Mouse (Mus musculus) MEL-GATA-1-ER (cell line): ENCODE data around the gene Cdk12.
A peak's percentile ranks its signal among the peaks of the same experiment; 100 is the strongest.

Source experiments
- DNase-seq: peaks from one replicate; pipeline ENCODE4 v3.0.0-alpha.2; 2012; ENCODE audit warnings: low read depth; ENCODE audit errors: extremely low read depth

Cdk12 gene

DNA sequence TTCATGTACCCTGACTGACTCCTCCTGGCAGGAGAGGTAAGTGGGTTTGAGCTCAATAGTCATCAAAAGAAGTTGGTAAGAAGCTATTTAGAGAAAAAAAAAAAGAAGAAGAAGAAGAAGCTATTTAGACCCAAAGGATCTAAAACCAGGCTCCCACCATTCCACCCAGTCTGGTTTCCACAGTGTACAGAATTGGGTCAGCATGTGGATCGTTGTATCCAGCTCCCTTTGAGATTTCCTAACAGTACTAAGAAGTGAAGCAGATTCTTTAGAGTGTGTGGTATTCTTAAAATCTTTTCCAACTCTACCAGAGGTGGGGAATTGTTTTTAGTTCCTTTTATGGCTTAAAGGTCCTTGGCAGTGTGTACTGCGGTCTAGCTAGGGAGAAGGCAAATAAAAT is 50.9 kb downstream of the Cdk12 start:
- no peak for DNase-seq

DNA sequence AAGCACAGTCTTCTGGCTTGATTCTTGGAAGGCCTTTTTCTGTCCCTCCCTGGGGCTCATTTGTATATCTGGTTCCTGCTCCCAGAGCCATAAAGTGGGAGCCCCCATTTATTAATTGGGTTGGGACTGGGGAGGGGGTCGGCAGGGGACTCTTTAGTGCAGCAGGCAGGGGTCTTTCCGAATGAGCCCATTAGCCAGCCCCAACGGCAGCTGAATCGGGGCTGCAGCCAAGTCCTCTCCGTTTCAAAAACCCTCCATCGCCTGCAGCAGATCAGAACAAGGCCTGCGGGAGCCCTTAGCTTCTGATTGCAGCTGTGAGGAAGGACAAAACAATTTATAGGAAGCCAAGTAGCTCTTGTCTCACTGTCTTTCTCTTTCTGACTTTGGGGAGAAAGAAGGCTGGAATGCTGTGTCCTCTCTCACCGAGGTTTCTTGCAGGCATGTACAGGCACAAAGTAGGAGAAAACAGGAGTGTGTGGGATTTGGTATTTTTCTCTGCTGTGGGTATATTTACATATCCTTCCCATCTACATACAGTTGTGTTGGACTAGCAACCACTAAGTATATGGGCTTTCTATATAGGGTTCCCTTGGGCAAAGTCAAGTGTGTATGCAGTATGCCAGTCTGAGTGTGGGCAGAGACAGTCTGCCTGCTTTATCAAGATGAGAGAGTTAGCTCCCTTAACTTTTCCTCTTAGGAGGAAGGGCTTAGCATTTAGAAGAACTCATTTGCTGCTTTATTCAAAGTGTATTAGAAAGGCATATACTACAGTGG is 58.0 kb downstream of the Cdk12 start:
- DNase-seq: no peak

DNA sequence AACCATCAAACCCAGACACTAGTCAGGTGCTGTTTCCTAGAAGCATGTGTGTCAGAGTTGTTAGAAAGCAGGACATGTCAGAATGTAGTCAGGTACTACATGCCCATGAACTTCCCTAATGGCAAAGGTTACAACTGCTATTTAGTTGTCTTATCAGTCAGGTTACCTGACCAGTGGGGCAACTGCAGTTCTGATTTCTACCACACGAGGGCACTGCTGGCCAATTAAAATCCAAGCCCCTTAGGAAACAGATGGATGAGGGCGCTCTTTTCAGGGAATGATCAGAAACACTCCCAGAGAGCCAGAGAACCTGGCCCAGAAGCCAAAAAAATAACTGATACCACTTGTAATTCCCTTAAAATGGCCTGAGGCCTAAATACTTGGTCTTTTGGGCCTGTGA is 62.2 kb downstream of the Cdk12 start:
- DNase-seq: peak; percentile 28

DNA sequence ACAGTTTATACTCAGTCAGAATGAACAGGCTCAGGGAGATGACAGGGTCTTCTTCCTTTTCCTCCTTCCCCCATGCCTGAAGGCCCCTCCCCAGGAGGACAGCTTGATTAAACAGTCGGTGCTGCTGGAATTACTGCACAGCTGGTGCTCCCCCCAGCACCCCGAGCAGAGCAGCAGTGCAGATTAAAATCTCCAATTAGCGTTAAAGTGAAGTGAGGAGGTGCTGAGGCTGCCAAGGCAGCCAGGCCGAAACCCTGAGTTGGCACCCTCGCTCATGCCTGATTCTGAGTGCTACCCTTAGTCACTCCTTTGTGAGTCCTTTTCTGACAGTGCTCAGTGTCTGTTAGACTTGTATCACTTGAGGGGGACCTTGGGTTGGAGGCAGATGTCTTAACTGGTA is 63.0 kb downstream of the Cdk12 start:
- no peak for DNase-seq

DNA sequence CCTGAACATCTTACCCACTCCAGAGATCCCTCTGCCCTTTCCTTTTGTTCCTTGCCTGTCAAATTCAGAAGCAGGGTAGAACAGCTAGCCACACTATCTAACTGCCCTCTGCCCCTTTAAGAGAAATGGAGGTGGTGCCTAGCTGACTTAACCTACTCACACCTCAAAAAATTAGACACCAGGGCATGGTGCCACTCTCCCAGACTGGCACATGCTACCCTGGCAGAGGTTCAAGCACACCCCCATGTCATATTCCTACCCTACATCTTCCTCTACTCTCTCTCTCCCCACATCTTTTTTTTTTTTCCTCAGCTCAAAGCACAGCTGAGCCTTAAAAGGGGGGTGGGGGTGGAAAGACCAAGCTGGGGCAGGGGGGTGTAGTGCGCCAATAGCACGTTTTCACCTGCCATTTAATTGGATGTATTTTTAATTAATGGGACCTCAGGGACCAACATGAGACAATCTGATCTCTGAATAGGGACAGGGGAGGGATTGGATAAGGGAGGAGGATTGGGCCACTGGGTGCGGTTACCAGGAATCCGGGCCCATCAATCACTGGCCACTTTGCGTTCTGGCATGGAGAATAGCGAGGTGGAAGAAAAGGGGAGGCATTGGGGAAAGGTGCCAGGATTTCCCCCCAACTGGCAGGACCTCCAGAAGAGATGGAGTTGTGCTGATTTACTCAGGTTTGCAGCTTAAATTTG is 64.0 kb downstream of the Cdk12 start:
- no peak for DNase-seq

DNA sequence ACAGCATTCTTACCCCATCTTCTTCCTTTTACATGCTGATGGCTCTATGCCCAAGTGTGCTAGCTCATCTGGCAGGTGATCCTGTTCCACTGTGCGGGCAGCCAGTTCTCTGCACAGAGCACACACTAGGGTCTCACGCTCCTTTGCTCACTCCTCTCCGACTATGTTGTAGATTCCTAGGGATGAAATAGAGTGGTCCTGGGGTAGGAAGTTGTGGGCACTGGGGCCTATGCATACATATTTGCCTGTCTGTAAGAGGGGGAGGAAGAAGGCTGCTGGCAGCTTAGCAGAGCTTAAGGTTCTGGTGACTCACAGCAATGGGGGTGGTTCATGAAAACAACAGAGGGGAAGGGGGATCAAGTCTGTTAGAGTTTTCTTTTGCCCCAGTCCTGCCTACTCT is 67.2 kb downstream of the Cdk12 start:
- DNase-seq: no peak

DNA sequence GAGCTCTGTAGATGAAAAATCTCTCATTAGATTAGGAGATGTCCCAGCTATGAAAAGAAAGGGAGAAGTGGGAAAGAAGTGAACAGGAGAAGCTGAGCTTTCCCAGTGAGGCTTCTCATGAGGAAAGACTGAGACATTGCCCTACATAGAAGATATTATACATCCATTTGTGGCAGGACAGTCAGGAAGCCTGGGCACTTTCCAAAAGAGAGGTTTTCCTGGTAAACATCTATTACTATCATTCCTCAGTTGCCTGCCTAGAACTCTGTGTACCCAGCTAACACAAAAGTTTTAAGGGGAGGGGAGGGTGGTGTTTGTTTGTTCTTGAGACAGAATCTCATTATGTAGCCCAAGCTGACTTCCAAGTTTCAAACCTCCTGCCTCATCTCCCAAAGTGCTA is 67.6 kb downstream of the Cdk12 start:
- DNase-seq: no peak

DNA sequence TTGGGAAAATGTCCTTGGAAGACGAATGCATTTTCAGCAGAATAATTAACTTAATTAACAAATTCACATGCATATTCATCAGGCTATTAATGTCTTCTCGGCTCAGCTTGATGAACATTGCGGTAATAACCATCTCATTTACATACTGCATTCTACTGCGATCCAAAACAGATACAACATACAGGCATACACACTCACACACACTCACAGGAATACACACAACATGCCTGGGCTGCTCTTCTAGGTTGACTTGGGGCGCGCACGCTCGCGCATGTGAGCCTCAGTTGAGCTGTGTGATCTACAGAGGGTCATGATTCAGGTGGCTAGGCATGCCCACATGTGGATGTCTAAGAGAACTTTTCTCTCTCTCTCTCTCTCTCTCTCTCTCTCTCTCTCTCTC is 80.9 kb downstream of the Cdk12 start:
- DNase-seq: no peak

DNA sequence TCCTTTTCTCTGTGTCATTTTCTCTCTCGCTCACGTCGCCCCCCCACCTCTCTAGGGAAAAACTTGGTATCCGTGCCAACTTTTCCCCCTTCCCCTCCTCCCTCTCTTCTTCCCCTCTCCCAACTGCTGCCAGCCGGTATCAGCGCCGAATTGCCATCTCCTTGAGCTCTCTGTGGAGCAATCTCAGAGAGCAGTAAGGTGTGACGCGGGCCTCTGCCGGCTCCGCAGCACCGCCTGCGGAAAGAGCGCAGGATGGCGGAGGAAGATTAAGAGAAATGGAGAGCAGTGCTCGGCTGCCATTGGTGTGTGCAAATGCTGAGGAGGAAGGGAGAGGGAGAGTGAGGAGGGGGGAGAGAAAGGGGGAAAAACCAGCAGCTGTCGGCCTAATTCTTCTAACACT is 81.4 kb downstream of the Cdk12 start:
- DNase-seq: no peak

DNA sequence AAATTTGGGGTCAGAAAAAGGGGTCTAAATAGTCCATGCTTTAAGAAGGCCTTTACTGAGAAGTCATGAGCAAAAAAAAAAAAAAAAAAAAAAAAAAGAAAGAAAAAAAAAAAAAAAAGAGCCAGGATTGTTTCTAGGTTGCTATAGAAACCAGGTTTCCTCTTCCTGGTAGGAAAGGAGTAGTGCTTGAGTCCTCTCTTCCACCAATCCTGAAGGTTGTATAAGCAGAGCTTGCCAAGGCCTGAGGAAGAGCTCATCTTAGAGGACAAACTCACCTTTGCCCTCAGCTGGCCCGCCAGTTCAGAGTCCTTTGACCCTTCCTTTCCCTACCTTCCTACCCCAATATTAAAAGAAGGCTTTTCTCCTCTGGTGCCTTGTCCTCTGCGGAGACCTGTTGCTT is 82.5 kb downstream of the Cdk12 start:
- DNase-seq: no peak

DNA sequence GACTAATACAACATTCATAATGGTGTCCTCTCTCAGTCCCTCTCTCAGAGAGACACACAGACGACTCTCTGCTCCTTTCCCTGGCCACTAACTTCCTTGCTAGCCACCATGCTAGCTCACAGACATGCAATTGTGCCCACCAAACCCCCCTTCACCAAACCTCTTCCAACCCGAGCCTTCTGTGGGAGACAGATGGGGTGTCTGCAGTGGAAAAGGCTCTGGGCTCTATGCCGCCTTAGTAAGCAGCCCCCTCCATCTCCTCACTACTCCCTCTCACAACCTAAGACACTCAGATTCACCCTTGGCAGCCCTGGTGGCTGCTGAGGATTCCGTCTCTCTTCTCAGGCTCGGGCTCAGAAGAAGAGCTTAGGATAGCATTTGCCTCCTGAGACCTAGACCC is 84.7 kb downstream of the Cdk12 start:
- DNase-seq: no peak

DNA sequence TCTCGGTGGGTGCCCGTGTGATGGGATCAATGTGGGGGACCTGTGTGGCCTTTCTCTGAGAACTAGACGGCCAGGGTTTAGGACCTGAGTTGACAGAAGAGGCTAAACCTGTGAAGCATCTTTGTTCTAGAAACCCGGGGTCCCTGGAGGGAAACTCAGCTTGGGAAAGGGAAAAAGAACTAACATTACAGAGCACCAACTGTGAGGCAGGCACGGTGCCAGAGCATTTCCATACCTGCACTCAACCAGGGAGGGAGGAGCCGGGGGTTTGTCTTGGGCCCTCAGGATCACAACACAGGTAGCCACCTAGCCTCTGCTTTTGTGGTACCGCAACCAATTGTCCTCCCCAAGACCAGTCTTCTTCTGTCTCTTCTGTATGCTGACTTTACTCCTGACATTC is 85.1 kb downstream of the Cdk12 start:
- no peak for DNase-seq

DNA sequence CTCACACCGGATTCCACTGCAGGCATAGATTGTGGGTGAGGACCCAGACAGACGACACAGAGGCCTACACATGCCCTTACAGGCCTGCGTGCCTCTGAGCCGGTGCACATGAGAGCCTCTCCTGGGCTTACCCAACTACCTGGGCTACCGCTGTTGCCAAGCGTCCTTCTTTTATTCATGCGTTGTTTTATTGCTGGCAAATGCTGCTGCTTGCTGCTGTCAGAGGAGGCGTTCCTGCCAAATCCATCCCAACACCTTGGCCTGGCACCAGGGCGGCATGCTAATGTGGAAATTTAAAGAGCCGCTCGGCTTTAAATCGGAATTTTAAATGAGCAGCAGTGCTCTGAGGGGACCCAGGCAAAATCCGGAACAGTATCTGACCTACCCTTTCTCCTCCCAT is 87.0 kb downstream of the Cdk12 start:
- no peak for DNase-seq

DNA sequence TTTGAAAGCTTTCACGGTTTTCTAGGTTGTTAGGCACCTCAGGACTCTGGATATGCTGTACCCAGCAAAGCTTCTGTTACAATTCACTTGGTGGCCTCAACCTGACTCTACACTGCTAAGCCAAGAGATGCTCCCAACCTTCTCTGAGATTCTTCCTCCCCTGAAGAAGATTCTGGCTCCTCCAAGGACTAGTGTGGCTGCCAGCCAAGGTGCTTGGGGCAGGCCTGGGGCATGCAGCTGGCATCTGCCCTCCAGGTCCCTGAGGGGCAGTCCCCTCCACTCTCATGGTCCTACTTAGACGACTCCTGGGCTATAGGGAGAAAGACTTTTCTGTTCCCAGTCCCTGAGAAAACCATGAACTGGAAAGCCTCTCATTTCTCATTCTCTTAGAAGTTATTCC is 88.0 kb downstream of the Cdk12 start:
- DNase-seq: no peak

DNA sequence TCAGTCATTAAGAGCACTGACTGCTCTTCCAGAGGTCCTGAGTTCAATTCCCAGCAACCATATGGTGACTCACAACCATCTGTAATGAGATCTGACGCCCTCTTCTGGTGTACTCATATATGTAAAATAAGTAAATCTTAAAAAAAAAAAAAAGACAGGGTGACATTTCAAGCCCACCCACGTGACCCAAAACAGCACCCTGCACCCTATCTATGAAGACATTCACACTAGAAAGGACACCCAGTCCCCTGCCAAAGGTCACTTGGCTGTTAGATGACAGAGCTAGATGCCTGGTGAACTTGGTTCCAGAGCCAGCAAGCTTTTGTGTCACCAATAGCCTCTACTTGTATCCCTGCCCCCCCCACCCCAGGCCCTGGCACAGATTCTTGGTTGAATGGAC is 90.2 kb downstream of the Cdk12 start:
- no peak for DNase-seq

DNA sequence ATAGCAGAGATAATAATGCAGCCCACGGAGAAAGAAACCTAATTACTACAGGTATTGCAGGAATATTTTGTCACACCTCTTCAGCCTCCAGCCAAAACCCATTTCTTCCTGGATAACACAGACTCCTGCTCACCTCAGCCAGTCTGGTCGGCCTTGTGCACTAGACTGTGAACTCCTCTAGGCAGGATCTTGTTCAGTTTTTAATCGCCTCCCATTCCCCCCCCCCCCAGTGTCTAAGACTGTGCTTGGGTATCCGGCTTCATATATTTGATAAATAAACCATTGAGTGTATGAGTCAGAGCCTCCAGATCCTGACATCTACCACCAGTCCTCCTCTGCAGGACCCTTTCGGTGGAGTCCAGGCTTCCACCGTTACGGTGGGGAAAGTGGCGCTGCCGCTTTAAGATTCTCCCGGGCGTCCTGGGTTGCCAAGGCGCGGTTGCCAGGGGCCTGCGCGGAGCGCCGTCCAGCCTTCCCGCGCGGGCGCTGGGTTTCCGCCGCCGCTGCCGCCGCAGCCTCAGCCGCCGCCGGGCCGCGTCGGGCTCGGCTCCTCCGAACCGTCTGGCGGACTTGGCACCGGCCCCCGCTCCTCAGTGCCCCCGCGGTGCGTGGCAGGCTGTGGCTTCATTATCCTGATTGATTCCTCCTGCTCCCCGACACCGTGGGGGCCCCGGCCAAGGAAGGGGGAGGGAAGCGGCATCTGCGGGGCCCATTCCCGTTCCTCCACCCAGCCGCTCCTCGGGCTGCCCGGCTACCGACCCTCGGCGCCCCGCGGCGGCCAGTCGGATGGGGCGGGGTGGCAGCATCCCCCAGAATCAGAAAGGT is 91.5 kb downstream of the Cdk12 start:
- no peak for DNase-seq

DNA sequence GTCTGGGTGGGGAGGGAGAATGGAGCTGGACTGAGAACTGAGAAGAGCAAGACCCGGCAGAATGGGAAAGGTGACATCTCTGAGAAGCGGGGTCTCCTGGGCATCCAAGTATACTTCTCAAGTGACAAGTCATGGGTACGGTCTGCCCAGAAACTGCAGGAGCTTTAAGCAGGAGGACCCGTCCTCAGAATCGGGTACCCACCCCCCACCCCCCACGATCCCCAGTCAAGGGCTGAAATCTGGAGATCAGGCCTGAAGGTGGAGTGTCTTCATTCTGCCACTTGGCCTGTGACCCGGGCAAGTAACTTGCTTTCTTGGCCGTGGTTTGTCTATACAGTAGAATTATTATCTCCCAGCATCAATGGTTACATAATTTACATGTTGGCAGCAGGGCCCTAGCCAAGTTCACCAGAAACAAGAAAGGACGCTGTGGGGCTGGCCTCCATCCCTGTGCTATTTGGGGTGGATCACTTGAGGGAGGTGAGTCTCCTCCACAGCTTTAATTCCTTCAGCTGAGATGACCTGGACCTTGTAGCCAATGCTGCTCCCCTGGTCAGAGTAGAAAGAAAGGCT is 92.2 kb downstream of the Cdk12 start:
- no peak for DNase-seq

DNA sequence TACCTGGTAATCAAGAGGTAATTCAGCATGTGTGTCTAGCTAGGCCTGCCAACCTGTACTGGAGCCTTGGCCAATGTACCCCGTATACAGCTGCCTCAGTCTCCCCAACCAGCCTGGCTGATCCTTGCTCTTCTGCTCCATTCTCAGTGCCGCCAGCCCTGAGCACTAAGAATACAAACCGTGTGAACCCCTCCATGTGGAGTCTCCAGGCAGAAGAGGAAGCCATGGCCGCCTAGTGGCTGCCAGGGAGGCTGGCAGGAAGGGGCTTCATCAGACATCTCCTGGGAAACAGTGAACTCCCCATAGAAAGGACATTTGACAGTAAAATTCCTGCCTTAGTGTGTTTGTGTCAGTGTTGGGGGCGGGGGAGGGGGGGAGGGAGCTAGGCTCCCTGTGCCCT is 93.4 kb downstream of the Cdk12 start:
- DNase-seq: no peak

DNA sequence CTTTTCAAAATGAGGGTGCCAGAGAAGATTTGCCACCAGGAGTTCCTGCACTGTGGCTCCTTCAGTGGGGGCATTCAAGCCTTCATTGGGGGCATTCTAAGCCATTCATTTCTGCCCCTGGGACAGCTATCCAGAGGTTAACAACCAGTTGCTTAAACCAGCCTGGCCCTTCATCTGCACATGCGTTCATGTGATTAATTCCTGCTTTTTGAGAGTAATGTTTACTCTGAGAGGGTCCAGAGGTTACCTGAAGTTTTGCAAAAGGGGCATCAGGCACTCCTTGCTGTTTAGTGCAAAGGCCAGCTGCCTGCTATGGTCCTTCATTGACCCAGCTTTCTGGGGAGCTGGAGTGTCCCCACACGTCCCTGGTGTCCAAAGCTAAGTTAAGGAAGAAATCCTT is 94.1 kb downstream of the Cdk12 start:
- DNase-seq: no peak

DNA sequence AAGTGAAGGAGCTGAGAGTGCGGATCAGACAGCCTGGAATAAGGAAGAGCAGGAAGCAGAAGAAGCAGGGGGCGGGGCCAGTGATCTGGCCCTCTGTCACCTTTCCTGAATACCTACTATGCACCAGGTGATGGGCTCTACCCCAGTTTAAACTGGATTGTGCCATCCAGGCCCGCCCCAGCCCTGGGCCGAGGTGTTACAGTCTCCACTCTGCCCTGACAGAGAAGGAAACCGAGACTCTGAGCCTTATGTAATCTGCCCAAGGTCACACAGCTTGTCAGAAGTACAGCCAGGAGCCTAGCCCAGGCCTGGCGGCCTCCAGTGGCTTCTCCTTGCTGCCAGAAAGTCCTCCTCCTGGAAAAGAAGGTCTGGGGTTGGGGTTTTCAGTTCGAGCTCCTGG is 94.9 kb downstream of the Cdk12 start:
- no peak for DNase-seq

DNA sequence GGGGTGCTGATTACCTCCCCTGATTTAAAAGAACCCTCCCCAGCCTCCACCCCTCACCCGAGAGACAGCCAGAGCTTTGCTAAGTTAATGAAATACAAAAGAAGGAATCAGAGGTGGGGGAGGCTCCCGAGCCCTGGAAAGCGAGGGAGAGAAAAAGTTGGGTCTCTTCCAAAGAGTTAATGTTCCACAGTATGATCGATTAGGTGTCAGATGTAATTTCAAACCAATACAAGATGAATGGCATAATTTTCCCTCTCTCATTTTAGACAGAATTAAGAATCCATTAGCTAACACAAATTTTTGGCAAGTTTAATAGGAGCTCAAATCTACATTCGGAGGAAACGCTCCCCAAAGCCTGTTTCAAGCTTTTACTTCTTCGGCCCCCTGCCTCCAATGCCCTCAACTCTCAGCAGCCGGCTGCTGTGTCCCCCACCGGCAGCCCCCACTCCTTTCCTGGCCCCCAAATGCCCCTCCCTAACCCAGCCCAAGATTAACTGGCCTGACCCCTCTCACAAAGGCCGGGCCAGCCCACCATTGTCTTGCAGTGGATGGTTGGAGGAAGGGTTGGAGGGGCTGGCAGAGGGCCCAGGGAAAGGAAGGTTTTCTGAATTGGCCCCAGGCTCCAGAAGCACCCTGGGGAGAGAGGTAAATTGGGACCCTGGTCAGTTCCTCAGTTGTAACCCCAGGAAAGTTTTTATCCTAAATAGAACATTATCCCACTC is 95.8 kb downstream of the Cdk12 start:
- DNase-seq: no peak
